Mouse (Mus musculus) hindbrain, embryonic 16.5 days (tissue): ENCODE results near the gene Pik3cd. TPM values are rescaled to one million over a fixed set of nuclear protein-coding genes. Genes with fewer than 3 reads are reported as not detected.

Experiments used
- ATAC-seq: fragments of 200-750 bp; cut with Nextera tagmentation; 2 replicates; pipeline ENCODE4 v1.8.0; 2017; ENCODE audit warnings: moderate TSS enrichment, moderate library complexity
- H3K27ac ChIP-seq: fragments of 300-500 bp; sonication (generic); 2 replicates; pipeline ENCODE4 v1.5.1; 2014; ENCODE audit warnings: low read depth, mild to moderate bottlenecking, control low read depth, low read length, moderate library complexity
- H3K27me3 ChIP-seq: fragments of 300-500 bp; sonication (generic); replicated peaks from 2 replicates; pipeline ENCODE4 v1.6.1; 2014; ENCODE audit warnings: low read length; ENCODE audit not compliant: control insufficient read depth, insufficient read depth
- H3K36me3 ChIP-seq: fragments of 300-500 bp; sonication (generic); 2 replicates; pipeline ENCODE4 v1.6.1; 2014; ENCODE audit warnings: mild to moderate bottlenecking, low read length, moderate library complexity, mixed read lengths; ENCODE audit not compliant: control insufficient read depth, insufficient read depth
- H3K4me1 ChIP-seq: fragments of 300-500 bp; sonication (generic); 2 replicates; pipeline ENCODE4 v1.6.1; 2014; ENCODE audit warnings: low read depth, low read length; ENCODE audit not compliant: control insufficient read depth, insufficient read depth
- H3K4me2 ChIP-seq: fragments of 300-500 bp; sonication (generic); 2 replicates; pipeline ENCODE4 v1.6.1; 2014; ENCODE audit warnings: mild to moderate bottlenecking, low read length, control low read depth, moderate library complexity
- H3K4me3 ChIP-seq: fragments of 300-500 bp; sonication (generic); 2 replicates; pipeline ENCODE4 v1.5.1; 2014; ENCODE audit warnings: mild to moderate bottlenecking, low read length, control low read depth, moderate library complexity
- H3K9ac ChIP-seq: fragments of 300-500 bp; sonication (generic); 2 replicates; pipeline ENCODE4 v1.6.1; 2014; ENCODE audit warnings: low read depth, mild to moderate bottlenecking, control low read depth, low read length, moderate library complexity
- H3K9me3 ChIP-seq: fragments of 300-500 bp; sonication (generic); 2 replicates; pipeline ENCODE4 v1.6.1; 2014; ENCODE audit warnings: mild to moderate bottlenecking, low read length, moderate library complexity; ENCODE audit not compliant: control insufficient read depth
- WGBS: fragments of 180-500 bp; shearing (Covaris S2); extraction: QIAGEN DNeasy Blood & Tissue Kit; methylation state at CpG from one replicate; pipeline ENCODE4 v1.1.7; 2014; 5-methylcytosine and 5-hydroxymethylcytosine counted together
- polyA plus RNA-seq: library from polyadenylated mRNA; unstranded; fragments of >200 nt; fragmentation: Nextera tagmentation; extraction: Ambion mirVana; gene quantifications from 2 replicates; pipeline ENCODE4 v1.2.1, GENCODE M21; 2015

Gene Pik3cd
- polyA plus RNA-seq, 1 experiment from 2014 or later, result 13.1 TPM

- no peak overlapping the region for H3K4me2 ChIP-seq
- no peaks in the 10 kb centered on the region for H3K9me3 ChIP-seq
- H3K9ac ChIP-seq, result no peak overlapping the region
- H3K4me1 ChIP-seq, result peaks cover 16% of the 10 kb centered on the region; the same call in 1 of the 2 replicates
- 75% methylated on average over 4 of the region's 4 CpGs for WGBS
- H3K27ac ChIP-seq, result no peak overlapping the region
- peaks cover 7% of the 10 kb centered on the region; the same call in 1 of the 2 replicates for H3K27me3 ChIP-seq
- H3K36me3 ChIP-seq, result no peaks in the 10 kb centered on the region
- ATAC-seq, result no peak
- no peak overlapping the region for H3K4me3 ChIP-seq
Observed at GRCm38 (mm10) chr4:149699953-149700352, 2.4 kb downstream of the Pik3cd start.

- Histone ChIP-seq H3K27ac (no peak overlapping the region), H3K9ac (peak overlapping the region; percentile 67), H3K4me3 (peak overlapping the region; percentile 46), H3K9me3 (no peaks in the 10 kb centered on the region), H3K4me1 (peaks cover 16% of the 10 kb centered on the region; the same call in 1 of the 2 replicates), H3K27me3 (peaks cover 7% of the 10 kb centered on the region; the same call in 1 of the 2 replicates), H3K36me3 (no peaks in the 10 kb centered on the region), H3K4me2 (peak overlapping the region; percentile 85)
- 0% methylated on average over 35 of the region's 35 CpGs for WGBS
- ATAC-seq, result peak; percentile 77
Observed at GRCm38 (mm10) chr4:149698197-149698821, 4.1 kb downstream of the Pik3cd start.

GRCm38 (mm10) chr4:149697506-149698196, 4.7 kb downstream of the Pik3cd start:
- Histone ChIP-seq H3K9me3 (no peaks in the 10 kb centered on the region), H3K9ac (peak overlapping the region; percentile 67), H3K4me2 (peak overlapping the region; percentile 85), H3K36me3 (no peaks in the 10 kb centered on the region), H3K4me3 (peak overlapping the region; percentile 46), H3K27me3 (peaks cover 7% of the 10 kb centered on the region; the same call in 1 of the 2 replicates), H3K4me1 (peaks cover 16% of the 10 kb centered on the region; the same call in 1 of the 2 replicates), H3K27ac (no peak overlapping the region)
- peak; percentile 43; the same call in 1 of the 2 replicates for ATAC-seq
- 26% methylated on average over 15 of the region's 15 CpGs for WGBS

GRCm38 (mm10) chr4:149696189-149696971, 6.0 kb downstream of the Pik3cd start:
- no peak overlapping the region for H3K27ac ChIP-seq
- no peak overlapping the region for H3K4me3 ChIP-seq
- peaks cover 16% of the 10 kb centered on the region; the same call in 1 of the 2 replicates for H3K4me1 ChIP-seq
- 32% methylated on average over 16 of the region's 16 CpGs for WGBS
- H3K36me3 ChIP-seq, result no peaks in the 10 kb centered on the region
- H3K4me2 ChIP-seq, result no peak overlapping the region
- H3K27me3 ChIP-seq, result peaks cover 7% of the 10 kb centered on the region; the same call in 1 of the 2 replicates
- no peaks in the 10 kb centered on the region for H3K9me3 ChIP-seq
- peak; percentile 54; the same call in 1 of the 2 replicates for ATAC-seq
- H3K9ac ChIP-seq, result no peak overlapping the region

- 74% methylated on average over 8 of the region's 8 CpGs for WGBS
- H3K4me3 ChIP-seq, result no peak overlapping the region
- no peaks in the 10 kb centered on the region for H3K36me3 ChIP-seq
- H3K4me1 ChIP-seq, result peaks cover 4% of the 10 kb centered on the region; the same call in 1 of the 2 replicates
- no peak overlapping the region for H3K27ac ChIP-seq
- H3K4me2 ChIP-seq, result no peak overlapping the region
- H3K9me3 ChIP-seq, result no peaks in the 10 kb centered on the region
- H3K27me3 ChIP-seq, result no peaks in the 10 kb centered on the region; the same call in 1 of the 2 replicates
- no peak for ATAC-seq
- no peak overlapping the region for H3K9ac ChIP-seq
Observed at GRCm38 (mm10) chr4:149691368-149691767, 11.0 kb downstream of the Pik3cd start.

- Histone ChIP-seq H3K4me1 (no peaks in the 10 kb centered on the region), H3K9ac (no peak overlapping the region), H3K9me3 (no peaks in the 10 kb centered on the region), H3K4me2 (no peak overlapping the region), H3K27me3 (no peaks in the 10 kb centered on the region; the same call in 1 of the 2 replicates), H3K27ac (no peak overlapping the region), H3K36me3 (no peaks in the 10 kb centered on the region), H3K4me3 (no peak overlapping the region)
- no peak for ATAC-seq
- 93% methylated on average over 8 of the region's 8 CpGs for WGBS
Observed at GRCm38 (mm10) chr4:149690828-149691280, 11.5 kb downstream of the Pik3cd start.

- 79% methylated on average over 12 of the region's 12 CpGs for WGBS
- ATAC-seq, result no peak
Observed at GRCm38 (mm10) chr4:149689822-149690700, 12.3 kb downstream of the Pik3cd start.

GRCm38 (mm10) chr4:149688861-149689260, 13.5 kb downstream of the Pik3cd start:
- no peak overlapping the region for H3K27ac ChIP-seq
- ATAC-seq, result no peak
- H3K4me2 ChIP-seq, result no peak overlapping the region
- H3K4me3 ChIP-seq, result no peak overlapping the region
- H3K9me3 ChIP-seq, result no peaks in the 10 kb centered on the region
- H3K36me3 ChIP-seq, result no peaks in the 10 kb centered on the region
- H3K27me3 ChIP-seq, result no peaks in the 10 kb centered on the region
- H3K4me1 ChIP-seq, result no peaks in the 10 kb centered on the region
- 64% methylated on average over 14 of the region's 14 CpGs for WGBS
- H3K9ac ChIP-seq, result no peak overlapping the region

More at GRCm38 (mm10) chr4:149689822-149690700, 12.3 kb downstream of the Pik3cd start:
- Histone ChIP-seq H3K9ac (no peak overlapping the region), H3K27me3 (no peaks in the 10 kb centered on the region), H3K4me2 (no peak overlapping the region), H3K4me3 (no peak overlapping the region), H3K36me3 (no peaks in the 10 kb centered on the region), H3K4me1 (no peaks in the 10 kb centered on the region), H3K9me3 (no peaks in the 10 kb centered on the region), H3K27ac (no peak overlapping the region)
